ENCODE assay signal across 8 mouse cellular contexts in the genomic region with DNA sequence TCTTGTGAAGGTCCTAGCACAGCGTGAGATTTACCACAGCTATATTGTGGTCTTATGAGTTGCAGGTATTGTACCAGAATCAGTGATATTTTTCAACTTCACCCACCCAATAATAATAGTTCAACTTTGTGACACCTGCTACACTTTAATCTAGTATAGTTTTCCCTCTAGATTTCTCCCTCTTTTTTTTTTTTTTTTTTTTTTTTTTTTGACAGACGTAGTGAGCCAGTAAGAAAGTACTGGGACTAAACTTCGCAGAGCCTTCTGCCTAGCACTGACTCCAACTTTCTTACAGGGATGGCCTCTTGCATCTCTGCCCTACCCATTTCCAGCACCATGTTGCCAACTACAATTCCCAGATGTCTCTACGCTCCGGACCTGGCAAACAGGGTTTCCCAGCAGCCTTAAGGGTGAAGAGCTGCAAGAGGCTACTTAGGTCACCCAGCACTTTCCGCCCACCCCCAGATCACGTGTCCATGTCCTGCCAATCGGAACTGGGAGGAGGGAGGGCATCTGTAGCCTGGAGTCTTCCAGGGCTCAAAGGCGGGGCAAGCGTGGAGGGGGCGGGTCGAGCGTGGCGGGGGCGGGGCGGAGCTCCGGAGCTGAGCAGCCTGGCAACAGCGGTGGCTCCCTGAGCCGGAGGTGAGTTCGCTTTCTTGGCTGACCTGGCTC. TPM values are rescaled to one million over a fixed set of nuclear protein-coding genes. Genes with fewer than 3 reads are reported as not detected.
DNase-seq lines count a peak whose midpoint lies in the region; ATAC-seq and TF ChIP-seq lines count a peak whose summit lies in the region.

No protein-coding gene starts in this region.

- H3K4me2 ChIP-seq in heart, embryonic 11.5 days: peak overlapping the region; percentile 70
- H3K4me2 ChIP-seq in kidney, embryonic 16.5 days (replicated peaks; ENCODE audit: low read depth, low read length): peak overlapping the region; percentile 75
- H3K4me2 ChIP-seq in myocyte (ENCODE audit: low read depth): no peak overlapping the region
- peak overlapping the region; percentile 67 for H3K4me2 ChIP-seq in stomach, embryonic 15.5 days

- H3K79me2 ChIP-seq in C2C12 (ENCODE audit: control insufficient read depth, insufficient read depth): no peaks in the 10 kb centered on the region
- H3K79me2 ChIP-seq in liver, adult 2 months (ENCODE audit: control insufficient read depth, insufficient read depth, low read length): peaks cover 4% of the 10 kb centered on the region; the same call in 1 of the 2 replicates
- peaks cover 5% of the 10 kb centered on the region for H3K79me2 ChIP-seq in myocyte (ENCODE audit: control insufficient read depth, insufficient read depth)

- ATAC-seq in heart, embryonic 11.5 days (replicated peaks; ENCODE audit: insufficient number of reproducible peaks, low FRiP score, low TSS enrichment): peak; percentile 98
- ATAC-seq in kidney, embryonic 16.5 days (ENCODE audit: low FRiP score, low TSS enrichment): peak; percentile 99
- ATAC-seq in stomach, embryonic 15.5 days (ENCODE audit: insufficient read depth, low FRiP score, low read depth): peak; percentile 98

- H3K4me3 ChIP-seq in C2C12 (ENCODE audit: insufficient read depth, poor library complexity, severe bottlenecking) (peak overlapping the region; percentile 26), myocyte (peak overlapping the region; percentile 48)
- H3K4me3 ChIP-seq in erythroblast, embryonic 14.5 days (replicated peaks): peak overlapping the region; percentile 69
- H3K4me3 ChIP-seq in heart, embryonic 11.5 days (ENCODE audit: low read depth, low read length): peak overlapping the region; percentile 53
- H3K4me3 ChIP-seq in kidney, embryonic 16.5 days (ENCODE audit: low read length): peak overlapping the region; percentile 59
- H3K4me3 ChIP-seq in liver, adult 2 months (ENCODE audit: insufficient read depth, low read depth, low read length): peak overlapping the region; percentile 74
- peak overlapping the region; percentile 52 for H3K4me3 ChIP-seq in stomach, embryonic 15.5 days (replicated peaks)

- H3K27ac ChIP-seq in heart, embryonic 11.5 days (ENCODE audit: low read depth, low read length): no peak overlapping the region
- no peak overlapping the region for H3K27ac ChIP-seq in kidney, embryonic 16.5 days (ENCODE audit: low read length)
- H3K27ac ChIP-seq in liver, adult 2 months (replicated peaks; ENCODE audit: insufficient read depth, low read depth, low read length): peak overlapping the region; percentile 71
- H3K27ac ChIP-seq in stomach, embryonic 15.5 days: no peak overlapping the region

- peak; percentile 97 for DNase-seq in brain, embryonic 14.5 days (ENCODE audit: low read depth)
- DNase-seq in liver, adult 2 months (ENCODE audit: extremely low read depth, low read depth, low spot score): peak; percentile 94

- no peak for TF ChIP-seq POLR2A in brain, embryonic 14.5 days (IDR thresholded peaks at IDR 0.05; ENCODE audit: borderline replicate concordance, extremely low read depth, insufficient read depth, insufficient read length, poor library complexity, severe bottlenecking)
- TF ChIP-seq POLR2A in liver, adult 2 months (IDR thresholded peaks at IDR 0.05; ENCODE audit: extremely low read depth, insufficient read depth, low read length): 0 out of 2 replicates have a peak, but pooled peaks have one; percentile 42
- TF ChIP-seq POLR2A in myocyte (IDR thresholded peaks at IDR 0.05; ENCODE audit: insufficient read length, low read depth): peak; percentile 59

- H3K9ac ChIP-seq in heart, embryonic 11.5 days (ENCODE audit: low read depth, low read length): peak overlapping the region; percentile 59; the same call in 1 of the 2 replicates
- H3K9ac ChIP-seq in kidney, embryonic 16.5 days (replicated peaks; ENCODE audit: low read length): peak overlapping the region; percentile 59; the same call in 1 of the 2 replicates
- peak overlapping the region; percentile 70 for H3K9ac ChIP-seq in liver, adult 2 months (ENCODE audit: low read depth, low read length)
- no peak overlapping the region for H3K9ac ChIP-seq in stomach, embryonic 15.5 days

- peaks cover 15% of the 10 kb centered on the region for H3K4me1 ChIP-seq in erythroblast, embryonic 14.5 days (ENCODE audit: control insufficient read depth)
- no peaks in the 10 kb centered on the region for H3K4me1 ChIP-seq in heart, embryonic 11.5 days (ENCODE audit: control insufficient read depth, insufficient read depth, low read length)
- H3K4me1 ChIP-seq in kidney, embryonic 16.5 days (ENCODE audit: insufficient read depth, low read length): no peaks in the 10 kb centered on the region
- peaks cover 12% of the 10 kb centered on the region; the same call in 1 of the 2 replicates for H3K4me1 ChIP-seq in liver, adult 2 months (ENCODE audit: control insufficient read depth, insufficient read depth, low read length)
- no peaks in the 10 kb centered on the region for H3K4me1 ChIP-seq in stomach, embryonic 15.5 days

- H3K27me3 ChIP-seq in C2C12 (ENCODE audit: control insufficient read depth, insufficient read depth, insufficient read length) (no peaks in the 10 kb centered on the region), myocyte (ENCODE audit: control insufficient read depth, insufficient read depth, insufficient read length) (no peaks in the 10 kb centered on the region)
- H3K27me3 ChIP-seq in erythroblast, embryonic 14.5 days (ENCODE audit: control insufficient read depth): 0 out of 2 replicates have a peak, but pooled peaks cover 2% of the 10 kb centered on the region
- H3K27me3 ChIP-seq in heart, embryonic 11.5 days (ENCODE audit: control insufficient read depth, insufficient read depth, low read length): no peaks in the 10 kb centered on the region
- peaks cover 11% of the 10 kb centered on the region for H3K27me3 ChIP-seq in kidney, embryonic 16.5 days (ENCODE audit: insufficient read depth, low read length)
- no peaks in the 10 kb centered on the region for H3K27me3 ChIP-seq in liver, adult 2 months (ENCODE audit: control insufficient read depth, insufficient read depth, low read length)
- no peaks in the 10 kb centered on the region for H3K27me3 ChIP-seq in stomach, embryonic 15.5 days (replicated peaks)

- no peaks in the 10 kb centered on the region for H3K79me3 ChIP-seq in C2C12 (ENCODE audit: low read depth)

- TF ChIP-seq CTCF in C2C12 (IDR thresholded peaks at IDR 0.05; ENCODE audit: control insufficient read depth, insufficient read depth, insufficient read length): no peak
- no peak for TF ChIP-seq CTCF in brain, embryonic 14.5 days (IDR thresholded peaks at IDR 0.05; ENCODE audit: borderline replicate concordance, extremely low read depth, insufficient read depth, insufficient read length)
- no peak for TF ChIP-seq CTCF in liver, adult 2 months (IDR thresholded peaks at IDR 0.05; ENCODE audit: low read depth, low read length)

- no peak overlapping the region for H3ac ChIP-seq in C2C12 (ENCODE audit: control insufficient read depth, insufficient read length, low read depth)
- no peak overlapping the region for H3ac ChIP-seq in myocyte (ENCODE audit: control insufficient read depth, insufficient read length)

- peaks cover 3% of the 10 kb centered on the region; the same call in 1 of the 2 replicates for H3K9me3 ChIP-seq in erythroblast, embryonic 14.5 days (ENCODE audit: control insufficient read depth, low read length)
- no peaks in the 10 kb centered on the region for H3K9me3 ChIP-seq in heart, embryonic 11.5 days (replicated peaks; ENCODE audit: control insufficient read depth, low read length)
- no peaks in the 10 kb centered on the region for H3K9me3 ChIP-seq in kidney, embryonic 16.5 days (ENCODE audit: low read length)
- H3K9me3 ChIP-seq in stomach, embryonic 15.5 days: no peaks in the 10 kb centered on the region

- H3K36me3 ChIP-seq in C2C12 (ENCODE audit: control insufficient read depth, insufficient read depth) (no peaks in the 10 kb centered on the region), myocyte (ENCODE audit: control insufficient read depth, insufficient read depth) (no peaks in the 10 kb centered on the region)
- H3K36me3 ChIP-seq in erythroblast, embryonic 14.5 days (ENCODE audit: control insufficient read depth): no peaks in the 10 kb centered on the region
- no peaks in the 10 kb centered on the region for H3K36me3 ChIP-seq in heart, embryonic 11.5 days (ENCODE audit: control insufficient read depth, insufficient read depth, low read length)
- H3K36me3 ChIP-seq in kidney, embryonic 16.5 days (ENCODE audit: insufficient read depth, low read length): no peaks in the 10 kb centered on the region
- no peaks in the 10 kb centered on the region for H3K36me3 ChIP-seq in liver, adult 2 months (ENCODE audit: control insufficient read depth, insufficient read depth, low read length)
- H3K36me3 ChIP-seq in stomach, embryonic 15.5 days: no peaks in the 10 kb centered on the region

- WGBS in heart, embryonic 11.5 days (ENCODE audit: insufficient replicate concordance): 19% methylated on average over 17 of the region's 20 CpGs
- WGBS in kidney, embryonic 16.5 days: 24% methylated on average over 20 of the region's 20 CpGs
- WGBS in liver, adult 2 months: 6% methylated on average over 20 of the region's 20 CpGs
- 19% methylated on average over 17 of the region's 20 CpGs for WGBS in stomach, embryonic 15.5 days

TF ChIP-seq in C2C12, 6 proteins besides CTCF, POLR2A, EP300 and RAD21:
- no peak for TF ChIP-seq MAX (IDR thresholded peaks at IDR 0.05)
- TF ChIP-seq USF1 (IDR thresholded peaks at IDR 0.05; ENCODE audit: low read depth): peak; percentile 83

TF ChIP-seq in myocyte, 11 proteins besides CTCF, POLR2A, EP300 and RAD21:
- TF ChIP-seq E2F4 (IDR thresholded peaks at IDR 0.05; ENCODE audit: insufficient read depth) (no peak), USF1 (IDR thresholded peaks at IDR 0.05; ENCODE audit: low read depth) (peak; percentile 91)
TF ChIP-seq in myocyte: peak in this region for 1.

RNA-seq across cellular contexts. Expression of a gene that starts 4.0 kb away (rescaled TPM):
- polyA plus RNA-seq in C2C12 (2012; fragmentation: generic; extraction: Trizol) (0.26 TPM), myocyte (2012; fragmentation: generic; extraction: Trizol) (4.3 TPM)
- 3.5 TPM in 2 replicates for polyA plus RNA-seq in brain, embryonic 14.5 days (2012; rRNA removed)
- 0.02 TPM in 1 of 2 replicates, not detected in the other for polyA plus RNA-seq in erythroblast, embryonic 14.5 days (2012)
- 3.5 and 4.2 TPM in 2 replicates for polyA plus RNA-seq in heart, embryonic 11.5 days (2014; fragmentation: Nextera tagmentation; extraction: Ambion mirVana)
- polyA plus RNA-seq in kidney, embryonic 16.5 days (2015; fragmentation: Nextera tagmentation; extraction: Ambion mirVana): 5.9 and 6.3 TPM in 2 replicates
- 15.0 and 18.6 TPM in 2 replicates for total RNA-seq in liver, adult 2 months (2014; rRNA removed)
- polyA plus RNA-seq in liver, adult 2 months (2012; rRNA removed): 2.1 and 2.4 TPM in 2 replicates
- polyA plus RNA-seq in stomach, embryonic 15.5 days (2015; fragmentation: Nextera tagmentation; extraction: Ambion mirVana): 5.4 and 6.0 TPM in 2 replicates
